Mouse (Mus musculus) thymus, adult 2 months (tissue): Measurements from ENCODE around the gene Vdr. TPM values are rescaled to one million over a fixed set of nuclear protein-coding genes. Genes with fewer than 3 reads are reported as not detected.
A peak's percentile ranks its signal among the peaks of the same experiment; 100 is the strongest.

Experiments used
- DNase-seq: peaks from one replicate; pipeline ENCODE4 v3.0.0; 2021
- H3K27ac ChIP-seq: fragments of 200-500 bp; 2 replicates; pipeline ENCODE4 v1.5.1; 2012; ENCODE audit warnings: low read length, control low read depth; ENCODE audit not compliant: control insufficient read depth, insufficient read depth
- H3K27me3 ChIP-seq: fragments of 200-500 bp; 2 replicates; pipeline ENCODE4 v1.6.1; 2012; ENCODE audit warnings: mild to moderate bottlenecking, low read length, moderate library complexity, mixed read lengths; ENCODE audit not compliant: control insufficient read depth, insufficient read depth
- H3K36me3 ChIP-seq: fragments of 200-500 bp; 2 replicates; pipeline ENCODE4 v1.6.1; 2012; ENCODE audit warnings: mild to moderate bottlenecking, low read length, moderate library complexity; ENCODE audit not compliant: control insufficient read depth, insufficient read depth
- H3K4me1 ChIP-seq: fragments of 200-500 bp; replicated peaks from 2 replicates; pipeline ENCODE4 v1.6.1; 2012; ENCODE audit warnings: low read length; ENCODE audit not compliant: control insufficient read depth, insufficient read depth
- H3K4me3 ChIP-seq: fragments of 200-500 bp; 2 replicates; pipeline ENCODE4 v1.5.1; 2012; ENCODE audit warnings: mild to moderate bottlenecking, low read length, control low read depth, moderate library complexity; ENCODE audit not compliant: control insufficient read depth, insufficient read depth
- CTCF ChIP-seq: fragments of 200-500 bp; IDR thresholded peaks from 2 replicates; pipeline ENCODE4 v1.5.1; 2012; ENCODE audit warnings: mild to moderate bottlenecking, control low read depth, low read length, moderate library complexity, borderline replicate concordance; ENCODE audit not compliant: control insufficient read depth, poor library complexity, insufficient read depth; ENCODE audit errors: extremely low read depth
- POLR2A ChIP-seq: fragments of 200-500 bp; IDR thresholded peaks from 2 replicates; pipeline ENCODE4 v1.6.1; 2012; ENCODE audit warnings: mild to moderate bottlenecking, low read length, control low read depth, moderate library complexity; ENCODE audit not compliant: control insufficient read depth, poor library complexity, insufficient read depth; ENCODE audit errors: extremely low read depth
- WGBS: fragments of 180-500 bp; shearing (Covaris S2); methylation state at CpG from one replicate; pipeline ENCODE4 v1.1.7; 2018; 5-methylcytosine and 5-hydroxymethylcytosine counted together
- polyA plus RNA-seq: library from polyadenylated mRNA; depleted of rRNA; stranded (reverse); fragments of >200 nt; gene quantifications from 2 replicates; pipeline ENCODE4 v1.2.3, GENCODE M21; 2012

The Vdr gene
- polyA plus RNA-seq, 1 experiment, result 6.2 TPM

- Histone ChIP-seq H3K4me3 (no peak overlapping the region), H3K36me3 (no peaks in the 10 kb centered on the region), H3K4me1 (no peaks in the 10 kb centered on the region), H3K27me3 (no peaks in the 10 kb centered on the region), H3K27ac (no peak overlapping the region)
- WGBS, result 97% methylated on average over 9 of the region's 9 CpGs
- no peak for TF ChIP-seq CTCF
- TF ChIP-seq POLR2A, result no peak
- no peak for DNase-seq
Observed at GRCm38 (mm10) chr15:97921796-97922195, 11.4 kb upstream of the Vdr start.

- 84% methylated on average over 5 of the region's 5 CpGs for WGBS
- TF ChIP-seq POLR2A (no peak), CTCF (no peak)
- DNase-seq, result no peak
- no peaks in the 10 kb centered on the region for H3K36me3 ChIP-seq
- H3K27me3 ChIP-seq, result no peaks in the 10 kb centered on the region
- H3K27ac ChIP-seq, result no peak overlapping the region
- no peak overlapping the region for H3K4me3 ChIP-seq
- no peaks in the 10 kb centered on the region for H3K4me1 ChIP-seq
Observed at GRCm38 (mm10) chr15:97920306-97920705, 9.9 kb upstream of the Vdr start.

DNA sequence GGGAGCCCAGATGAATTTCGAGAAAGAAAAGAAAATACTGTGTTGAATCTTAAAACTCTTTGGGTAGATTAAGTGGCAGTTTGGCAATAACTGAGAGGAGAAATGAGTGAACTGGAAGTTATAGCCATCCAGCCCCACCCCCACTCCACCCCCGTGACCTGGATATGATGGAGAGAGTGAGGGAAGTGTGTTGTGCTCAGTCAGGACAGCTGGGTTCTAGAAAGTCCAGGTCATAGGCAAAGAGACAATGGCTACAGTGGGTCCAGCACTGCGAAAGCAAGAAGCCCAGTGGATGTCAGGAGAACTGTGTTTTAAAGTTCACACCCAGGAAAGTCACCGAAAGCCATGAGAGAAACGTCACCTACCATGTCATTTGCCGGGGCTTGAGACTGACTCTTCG is 8.8 kb upstream of the Vdr start:
- no peak overlapping the region for H3K27ac ChIP-seq
- 92% methylated on average over 7 of the region's 7 CpGs for WGBS
- TF ChIP-seq POLR2A, result no peak
- no peak for TF ChIP-seq CTCF

GRCm38 (mm10) chr15:97917994-97918393 is 7.6 kb upstream of the Vdr start:
- Histone ChIP-seq H3K4me3 (no peak overlapping the region), H3K27ac (no peak overlapping the region), H3K27me3 (no peaks in the 10 kb centered on the region), H3K4me1 (no peaks in the 10 kb centered on the region), H3K36me3 (no peaks in the 10 kb centered on the region)
- TF ChIP-seq POLR2A, result no peak
- TF ChIP-seq CTCF, result no peak
- WGBS, result 31% methylated on average over 9 of the region's 9 CpGs
- no peak for DNase-seq

More for the DNA sequence above, 8.8 kb upstream of the Vdr start:
- H3K4me1 ChIP-seq, result no peaks in the 10 kb centered on the region
- H3K36me3 ChIP-seq, result no peaks in the 10 kb centered on the region
- no peak overlapping the region for H3K4me3 ChIP-seq
- DNase-seq, result no peak
- no peaks in the 10 kb centered on the region for H3K27me3 ChIP-seq

GRCm38 (mm10) chr15:97914331-97914747 is 3.9 kb upstream of the Vdr start:
- Histone ChIP-seq H3K27me3 (no peaks in the 10 kb centered on the region), H3K4me3 (no peak overlapping the region), H3K4me1 (no peaks in the 10 kb centered on the region), H3K36me3 (no peaks in the 10 kb centered on the region), H3K27ac (no peak overlapping the region)
- WGBS, result 24% methylated on average over 9 of the region's 9 CpGs
- TF ChIP-seq CTCF (no peak), POLR2A (no peak)
- DNase-seq, result no peak

GRCm38 (mm10) chr15:97907801-97908751 is 2.4 kb downstream of the Vdr start:
- Histone ChIP-seq H3K36me3 (no peaks in the 10 kb centered on the region), H3K27ac (no peak overlapping the region), H3K4me1 (peaks cover 18% of the 10 kb centered on the region), H3K4me3 (peak overlapping the region; percentile 47), H3K27me3 (no peaks in the 10 kb centered on the region; the same call in 1 of the 2 replicates)
- WGBS, result under 1% methylated on average over 59 of the region's 59 CpGs
- peak; percentile 49 for DNase-seq
- no peak for TF ChIP-seq CTCF
- TF ChIP-seq POLR2A, result no peak

- H3K27ac ChIP-seq, result no peak overlapping the region
- peaks cover 18% of the 10 kb centered on the region for H3K4me1 ChIP-seq
- 3% methylated on average over 5 of the region's 5 CpGs for WGBS
- DNase-seq, result no peak
- H3K27me3 ChIP-seq, result no peaks in the 10 kb centered on the region; the same call in 1 of the 2 replicates
- TF ChIP-seq CTCF (no peak), POLR2A (no peak)
- no peaks in the 10 kb centered on the region for H3K36me3 ChIP-seq
- H3K4me3 ChIP-seq, result no peak overlapping the region
Observed at GRCm38 (mm10) chr15:97907202-97907601, 3.2 kb downstream of the Vdr start.
